Mouse (Mus musculus) adrenal gland, adult 10 weeks (tissue): ENCODE measurements around the gene Acp7. TPM values are rescaled to one million over a fixed set of nuclear protein-coding genes. Genes with fewer than 3 reads are reported as not detected.

Experiments used
- polyA plus RNA-seq: library from polyadenylated mRNA; stranded (reverse); fragments of 350-450 nt; fragmentation: Illumina TruSeq; extraction: RNeasy Lipid Tissue Mini Kit (QIAGEN cat#74804); gene quantifications from one replicate; pipeline ENCODE4 v1.2.3, GENCODE M21; 2014; ENCODE audit warnings: low read depth, low replicate concordance

Gene Acp7
- polyA plus RNA-seq, result not detected

GRCm38 (mm10) chr7:28631073-28631472 is at the start of gene Acp7:
Acp7 (minus strand) TSS chr7:28631332.

GRCm38 (mm10) chr7:28597642-28598446 is 33.3 kb downstream of the Acp7 start, which contains the start of the genes Samd4b and Pak4:
Samd4b (minus strand) TSS chr7:28598144.
Pak4 (minus strand) TSS chr7:28598185.

Other genes with a start within 250 kb of the Acp7 start
- 2.2 TPM for gene Med29, start 238.6 kb downstream of the Acp7 start, polyA plus RNA-seq
- 67.0 TPM for gene Paf1, start 238.4 kb downstream of the Acp7 start, polyA plus RNA-seq
- gene Gmfg, start 193.9 kb downstream of the Acp7 start, polyA plus RNA-seq, result 7.7 TPM
- gene Lrfn1, start 179.4 kb downstream of the Acp7 start, polyA plus RNA-seq, result 0.58 TPM
- not detected for gene Ifnl2, start 120.9 kb downstream of the Acp7 start, polyA plus RNA-seq
- gene Ifnl3, start 108.5 kb downstream of the Acp7 start, polyA plus RNA-seq, result not detected
- gene Sycn, start 90.4 kb downstream of the Acp7 start, polyA plus RNA-seq, result not detected
- gene Nccrp1, start 84.1 kb downstream of the Acp7 start, polyA plus RNA-seq, result not detected
- gene Samd4b, start 33.2 kb downstream of the Acp7 start, polyA plus RNA-seq, result 17.6 TPM
- 2.2 TPM for gene Pak4, start 33.1 kb downstream of the Acp7 start, polyA plus RNA-seq
- gene Fbxo27, start 61.5 kb upstream of the Acp7 start, polyA plus RNA-seq, result 0.29 TPM
- 0.64 TPM for gene Fbxo17, start 85.5 kb upstream of the Acp7 start, polyA plus RNA-seq
- 35.0 TPM for gene Mrps12, start 110.5 kb upstream of the Acp7 start, polyA plus RNA-seq
- 0.29 TPM for gene Sars2, start 110.7 kb upstream of the Acp7 start, polyA plus RNA-seq
- gene Ccer2, start 124.8 kb upstream of the Acp7 start, polyA plus RNA-seq, result not detected
- 19.5 TPM for gene Sirt2, start 135.4 kb upstream of the Acp7 start, polyA plus RNA-seq
- gene Nfkbib, start 136.2 kb upstream of the Acp7 start, polyA plus RNA-seq, result 0.47 TPM
- 0.87 TPM for gene Rinl, start 157.6 kb upstream of the Acp7 start, polyA plus RNA-seq
- gene Hnrnpl, start 177.2 kb upstream of the Acp7 start, polyA plus RNA-seq, result 312 TPM
- gene Ech1, start 193.9 kb upstream of the Acp7 start, polyA plus RNA-seq, result 31.1 TPM
- 2.7 TPM for gene Lgals4, start 202.5 kb upstream of the Acp7 start, polyA plus RNA-seq
- not detected for gene Lgals7, start 232.5 kb upstream of the Acp7 start, polyA plus RNA-seq